Mouse (Mus musculus) liver, postnatal 0 days (tissue): ENCODE results near the gene Chchd10. TPM values are rescaled to one million over a fixed set of nuclear protein-coding genes. Genes with fewer than 3 reads are reported as not detected.

ENCODE experiments used
- ATAC-seq: fragments of 200-750 bp; cut with Nextera tagmentation; 2 replicates; pipeline ENCODE4 v1.8.0; 2017; ENCODE audit warnings: mild to moderate bottlenecking, moderate library complexity
- DNase-seq: peaks from one replicate; pipeline ENCODE4 v3.0.0-alpha.2; 2016
- H3K27ac ChIP-seq: fragments of 300-500 bp; sonication (generic); 2 replicates; pipeline ENCODE4 v1.5.1; 2014; ENCODE audit warnings: antibody characterized with exemption, moderate library complexity, mild to moderate bottlenecking, low read depth
- H3K27me3 ChIP-seq: fragments of 300-500 bp; sonication (generic); 2 replicates; pipeline ENCODE4 v1.6.1; 2014; ENCODE audit warnings: low read length, control low read depth, mixed read lengths; ENCODE audit not compliant: insufficient read depth
- H3K36me3 ChIP-seq: fragments of 300-500 bp; sonication (generic); replicated peaks from 2 replicates; pipeline ENCODE4 v1.6.1; 2014; ENCODE audit warnings: mild to moderate bottlenecking, control low read depth, low read length, moderate library complexity, mixed read lengths; ENCODE audit not compliant: insufficient read depth
- H3K4me1 ChIP-seq: fragments of 300-500 bp; sonication (generic); 2 replicates; pipeline ENCODE4 v1.6.1; 2014; ENCODE audit warnings: antibody characterized with exemption, mild to moderate bottlenecking, control low read depth; ENCODE audit not compliant: insufficient read depth
- H3K4me2 ChIP-seq: fragments of 300-500 bp; sonication (generic); 2 replicates; pipeline ENCODE4 v1.6.1; 2014; ENCODE audit warnings: low read depth, mild to moderate bottlenecking, low read length, moderate library complexity, mixed read lengths
- H3K4me3 ChIP-seq: fragments of 300-500 bp; sonication (generic); 2 replicates; pipeline ENCODE4 v1.5.1; 2014; ENCODE audit warnings: low read depth, low read length
- H3K9ac ChIP-seq: fragments of 300-500 bp; sonication (generic); replicated peaks from 2 replicates; pipeline ENCODE4 v1.6.1; 2014; ENCODE audit warnings: mild to moderate bottlenecking, moderate library complexity
- H3K9me3 ChIP-seq: fragments of 300-500 bp; sonication (generic); 2 replicates; pipeline ENCODE4 v1.6.1; 2016; ENCODE audit warnings: mild to moderate bottlenecking, control low read depth, low read length, mixed read lengths
- CTCF ChIP-seq: sonication (generic); IDR thresholded peaks from 2 replicates; pipeline ENCODE4 v1.5.1; 2016; ENCODE audit warnings: antibody characterized with exemption, low read depth
- EP300 ChIP-seq: IDR thresholded peaks from 2 replicates; pipeline ENCODE4 v1.6.1; 2016; ENCODE audit warnings: antibody characterized with exemption, low read depth, mild to moderate bottlenecking
- WGBS: fragments of 180-500 bp; shearing (Covaris S2); extraction: QIAGEN DNeasy Blood & Tissue Kit; methylation state at CpG from one replicate; pipeline ENCODE4 v1.1.7; 2014; ENCODE audit not compliant: insufficient replicate concordance; 5-methylcytosine and 5-hydroxymethylcytosine counted together
- polyA plus RNA-seq: library from polyadenylated mRNA; unstranded; fragments of >200 nt; fragmentation: Nextera tagmentation; extraction: Ambion mirVana; gene quantifications from 2 replicates; pipeline ENCODE4 v1.2.1, GENCODE M21; 2015

Gene Chchd10
- polyA plus RNA-seq, 1 experiment from 2014 or later: 1,168 TPM

DNA sequence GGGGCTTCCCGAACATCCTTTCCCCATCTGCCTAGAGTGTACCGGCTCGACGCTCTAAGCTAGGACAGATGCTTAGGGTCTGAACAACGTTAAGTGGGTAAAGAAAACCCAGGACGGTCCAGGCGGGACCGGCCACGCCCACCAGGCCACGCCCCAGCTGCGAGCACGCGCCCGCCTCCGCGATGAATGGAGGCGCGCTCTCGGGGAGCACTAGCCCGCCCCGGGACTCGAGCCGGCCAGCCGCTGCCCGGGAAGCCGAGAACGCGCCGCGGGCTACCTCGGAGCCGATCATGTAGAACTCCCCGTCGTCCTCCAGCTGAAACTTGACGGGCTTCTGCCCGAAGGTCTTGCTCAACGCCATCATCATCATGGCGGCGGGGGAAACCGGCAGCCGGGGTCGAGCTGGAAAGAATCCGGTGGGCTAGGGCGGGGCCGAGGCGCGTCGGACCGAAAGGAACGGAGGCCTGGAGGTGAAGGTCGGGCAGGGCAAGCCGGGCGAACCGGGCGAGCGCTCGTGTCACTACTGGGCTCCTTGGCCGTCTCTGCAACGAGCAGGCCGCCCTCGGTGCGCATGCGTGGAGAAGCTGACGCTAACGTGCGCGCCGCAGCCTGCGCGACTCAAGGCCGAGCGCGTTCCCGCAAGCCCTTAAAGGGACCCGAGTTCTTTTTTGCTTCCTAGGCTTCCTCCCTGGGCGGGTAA lies 11.8 kb upstream of the Chchd10 start, which contains the start of gene Smarcb1:
Gene Smarcb1 (minus strand): TSS at position 592 of the 700 bp plus-strand sequence.
- DNase-seq (peak; percentile 95), ATAC-seq (peak; percentile 96)
- H3K4me1 ChIP-seq: peaks cover 16% of the 10 kb centered on the region
- peak within 1 kb of the TSS; percentile 94 for H3K4me3 ChIP-seq
- H3K4me2 ChIP-seq: peak within 1 kb of the TSS; percentile 99
- no peaks in the 10 kb centered on the region for H3K9me3 ChIP-seq
- WGBS: under 1% methylated on average over 76 of the region's 76 CpGs
- no peaks in the 10 kb centered on the region for H3K27me3 ChIP-seq
- H3K9ac ChIP-seq: peak within 1 kb of the TSS; percentile 83
- H3K36me3 ChIP-seq: peaks cover 8% of the 10 kb centered on the region; the same call in 1 of the 2 replicates
- H3K27ac ChIP-seq: peak within 1 kb of the TSS; percentile 83
- TF ChIP-seq EP300 (no peak), CTCF (no peak)

DNA sequence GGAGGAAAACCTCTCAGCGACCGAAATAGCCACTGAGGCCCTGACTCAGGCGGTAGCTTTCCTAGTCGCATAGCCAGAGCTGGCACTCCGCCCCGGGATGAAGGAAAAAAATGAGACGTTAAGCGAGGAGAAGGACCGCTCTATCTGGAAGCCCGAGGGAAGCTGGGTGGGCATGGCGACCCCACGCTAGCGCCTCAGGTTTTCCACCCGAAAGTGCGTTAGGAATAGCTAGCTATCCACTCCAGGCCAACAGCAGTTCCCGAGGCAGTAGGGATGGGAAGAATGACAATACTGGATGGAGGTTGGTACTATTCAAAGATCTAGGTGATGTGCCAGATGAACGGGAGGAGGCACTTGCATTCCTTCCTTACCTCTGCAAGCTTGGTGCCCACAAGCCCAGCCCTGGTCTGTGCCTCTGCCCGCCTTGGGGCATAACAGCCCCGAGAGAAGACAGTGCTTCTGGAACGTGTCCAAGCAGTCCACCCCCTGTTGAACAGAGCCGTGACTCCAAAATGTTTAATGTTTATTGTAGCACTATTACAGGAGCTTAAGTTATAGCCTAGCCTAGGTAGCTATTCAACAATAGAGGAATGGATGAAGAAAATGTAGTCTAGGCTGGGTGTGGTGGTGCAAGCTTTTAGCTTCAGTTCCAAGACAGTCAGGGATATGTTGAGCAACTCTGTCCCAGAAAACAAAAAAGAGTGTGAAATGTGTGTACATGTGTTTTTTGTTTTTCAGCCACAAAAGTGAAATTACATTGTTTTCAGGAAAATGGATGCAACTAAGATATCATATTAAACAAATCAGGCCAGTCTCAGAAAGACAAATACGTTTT lies 11.0 kb upstream of the Chchd10 start:
- peak; percentile 24 for ATAC-seq
- no peak for TF ChIP-seq CTCF
- no peak for TF ChIP-seq EP300
- peak; percentile 24 for DNase-seq
- Histone ChIP-seq H3K4me1 (peaks cover 16% of the 10 kb centered on the region), H3K9me3 (no peaks in the 10 kb centered on the region), H3K27me3 (no peaks in the 10 kb centered on the region), H3K4me2 (peak overlapping the region; percentile 99), H3K27ac (peak overlapping the region; percentile 83), H3K4me3 (peak overlapping the region; percentile 94), H3K9ac (peak overlapping the region; percentile 83), H3K36me3 (peaks cover 4% of the 10 kb centered on the region; the same call in 1 of the 2 replicates)
- 5% methylated on average over 22 of the region's 22 CpGs for WGBS

DNA sequence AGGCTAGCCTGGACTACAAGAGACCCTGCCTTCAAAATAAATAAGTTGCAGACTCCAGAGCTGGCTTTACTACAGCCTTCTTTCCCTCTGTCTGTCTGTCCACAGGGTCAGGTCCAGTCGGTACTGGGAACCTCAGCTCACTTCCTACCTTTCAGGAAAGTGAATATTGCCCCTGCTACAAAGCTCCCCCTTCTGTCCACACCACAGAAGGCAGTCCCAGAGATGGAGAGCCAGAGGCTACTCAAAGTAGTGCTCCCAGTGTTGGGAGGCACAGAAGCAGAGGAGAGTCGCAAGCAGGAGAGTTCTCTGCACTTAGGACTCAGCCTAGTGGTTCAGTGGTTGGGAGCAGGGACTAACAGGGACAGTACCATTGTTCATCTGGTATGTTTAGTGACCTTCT lies 8.6 kb upstream of the Chchd10 start:
- no peak for ATAC-seq
- no peak overlapping the region for H3K9ac ChIP-seq
- no peaks in the 10 kb centered on the region for H3K9me3 ChIP-seq
- H3K4me1 ChIP-seq: peaks cover 16% of the 10 kb centered on the region
- DNase-seq: no peak
- WGBS: 54% methylated on average over 2 of the region's 2 CpGs
- no peak overlapping the region for H3K4me3 ChIP-seq
- no peak overlapping the region for H3K4me2 ChIP-seq
- H3K27ac ChIP-seq: no peak overlapping the region
- H3K27me3 ChIP-seq: 0 out of 2 replicates have a peak, but pooled peaks cover 2% of the 10 kb centered on the region
- TF ChIP-seq CTCF (peak; percentile 58), EP300 (no peak)
- H3K36me3 ChIP-seq: no peaks in the 10 kb centered on the region

DNA sequence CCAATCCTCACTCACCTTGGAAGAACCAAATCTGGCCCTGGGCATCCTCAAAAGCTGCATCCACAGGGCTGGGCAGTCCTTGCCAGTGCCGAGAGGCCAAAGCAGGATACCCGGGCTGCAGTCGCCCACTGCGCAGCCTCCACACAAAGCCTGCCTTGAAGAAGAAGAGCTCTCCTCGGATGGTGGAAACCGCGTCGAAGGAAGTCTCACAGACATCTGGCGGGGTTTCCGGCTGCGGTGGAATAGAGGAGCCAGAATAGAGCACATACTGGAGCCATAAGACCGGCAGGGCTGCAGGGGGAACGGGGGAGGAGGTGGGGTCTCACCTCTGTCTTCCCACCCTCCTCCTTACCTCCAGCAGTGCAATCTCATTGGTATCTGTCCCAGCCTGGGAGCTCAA lies 6.5 kb upstream of the Chchd10 start:
- TF ChIP-seq EP300: no peak
- TF ChIP-seq CTCF: no peak
- 60% methylated on average over 13 of the region's 13 CpGs for WGBS

DNA sequence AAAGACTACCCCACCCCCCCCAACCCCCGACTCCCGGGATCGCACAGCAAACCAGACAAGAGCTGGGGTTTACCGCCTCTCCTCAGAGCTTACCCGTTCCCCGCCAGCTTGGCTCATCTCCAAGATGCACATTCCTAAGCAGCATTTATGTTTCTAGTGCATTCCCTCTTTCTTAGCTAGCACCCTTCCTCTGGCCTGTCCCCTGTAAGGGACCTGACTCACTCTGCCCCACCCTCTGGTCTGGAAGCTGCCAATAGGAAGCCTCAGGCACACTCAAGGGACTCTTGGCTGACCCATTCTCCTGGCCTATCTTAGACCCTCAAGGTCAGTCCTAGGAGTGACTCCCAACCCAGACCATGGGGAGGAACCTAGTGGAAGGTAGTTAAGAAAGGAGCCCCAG lies 2.6 kb upstream of the Chchd10 start:
- peaks cover 26% of the 10 kb centered on the region for H3K27me3 ChIP-seq
- ATAC-seq: no peak
- no peak for DNase-seq
- TF ChIP-seq CTCF (no peak), EP300 (no peak)
- WGBS: 41% methylated on average over 6 of the region's 6 CpGs
- H3K4me3 ChIP-seq: no peak overlapping the region
- H3K27ac ChIP-seq: no peak overlapping the region
- no peak overlapping the region for H3K4me2 ChIP-seq
- no peaks in the 10 kb centered on the region for H3K9me3 ChIP-seq
- H3K4me1 ChIP-seq: peaks cover 19% of the 10 kb centered on the region
- H3K9ac ChIP-seq: no peak overlapping the region
- H3K36me3 ChIP-seq: no peaks in the 10 kb centered on the region

More for the DNA sequence above, 6.5 kb upstream of the Chchd10 start:
- no peak overlapping the region for H3K4me2 ChIP-seq
- H3K27ac ChIP-seq: no peak overlapping the region
- peaks cover 8% of the 10 kb centered on the region for H3K4me1 ChIP-seq
- H3K9ac ChIP-seq: no peak overlapping the region
- no peak for DNase-seq
- H3K9me3 ChIP-seq: no peaks in the 10 kb centered on the region
- H3K4me3 ChIP-seq: no peak overlapping the region
- H3K36me3 ChIP-seq: no peaks in the 10 kb centered on the region
- no peak for ATAC-seq
- peaks cover 16% of the 10 kb centered on the region for H3K27me3 ChIP-seq

DNA sequence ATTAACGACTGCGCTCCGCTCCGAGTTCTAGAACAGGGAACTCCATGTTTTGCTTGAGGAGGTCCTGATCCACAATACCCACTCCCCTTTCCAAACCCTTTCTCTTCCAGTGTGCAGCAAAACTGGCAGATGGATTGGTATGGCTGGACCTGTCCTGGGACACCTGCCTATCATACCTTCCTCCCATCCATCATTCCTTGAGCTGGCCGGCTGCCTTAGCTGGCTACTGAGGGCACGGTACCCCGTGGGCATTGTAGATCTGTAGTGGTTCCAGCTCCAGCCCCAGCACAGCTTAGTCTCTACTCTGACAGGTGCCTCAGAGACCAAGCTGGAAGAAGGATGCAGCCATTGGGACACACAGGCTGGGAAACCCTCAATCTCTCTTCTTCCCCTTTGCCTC lies 1.6 kb upstream of the Chchd10 start:
- Histone ChIP-seq H3K4me3 (no peak overlapping the region), H3K4me1 (peaks cover 26% of the 10 kb centered on the region), H3K4me2 (no peak overlapping the region), H3K27ac (no peak overlapping the region), H3K9me3 (no peaks in the 10 kb centered on the region), H3K36me3 (no peaks in the 10 kb centered on the region), H3K27me3 (peaks cover 26% of the 10 kb centered on the region), H3K9ac (no peak overlapping the region)
- WGBS: 20% methylated on average over 4 of the region's 7 CpGs
- DNase-seq (no peak), ATAC-seq (no peak)
- no peak for TF ChIP-seq CTCF
- no peak for TF ChIP-seq EP300
